32 mouse cellular contexts compared by ENCODE assay signal in genomic region chr6:17633819-17634218, GRCm38 (mm10). TPM values are rescaled to one million over a fixed set of nuclear protein-coding genes. Genes with fewer than 3 reads are reported as not detected.
DNase-seq lines count a peak whose midpoint lies in the region; ATAC-seq lines count a peak whose summit lies in the region.
"Had no signal": no experiment of that assay in that cellular context is flagged by ENCODE, and none has a peak within 500 bp of the region (broad histone marks: within the 10 kb centered on the region; RNA-seq: fewer than 3 reads in every experiment).

No protein-coding gene starts in this region.

- H3K4me3 ChIP-seq in macrophage (ENCODE audit: inconsistent target), result no peak overlapping the region
- no peak overlapping the region for H3K4me3 ChIP-seq in kidney, embryonic 15.5 days (replicated peaks)
- H3K4me3 ChIP-seq: embryonic facial prominence, embryonic 13.5 days; erythroblast, embryonic 14.5 days; forebrain, embryonic 12.5 days; heart, embryonic 13.5 days; hindbrain, embryonic 12.5 days; layer of hippocampus, adult 2 months; limb, embryonic 13.5 days; liver, embryonic 12.5 days; midbrain, embryonic 12.5 days; neural tube, embryonic 12.5 days; stomach, embryonic 15.5 days had no signal

- H3K27ac ChIP-seq in macrophage, result 0 out of 2 replicates have a peak overlapping the region, but pooled peaks have one; percentile 97
- H3K27ac ChIP-seq in kidney, embryonic 15.5 days, result no peak overlapping the region
- H3K27ac ChIP-seq: embryonic facial prominence, embryonic 13.5 days; forebrain, embryonic 12.5 days; heart, embryonic 13.5 days; hindbrain, embryonic 12.5 days; limb, embryonic 13.5 days; liver, embryonic 12.5 days; midbrain, embryonic 12.5 days; neural tube, embryonic 12.5 days; stomach, embryonic 15.5 days had no signal

- ATAC-seq in kidney, embryonic 15.5 days (replicated peaks; ENCODE audit: low FRiP score), result no peak
- ATAC-seq: liver, embryonic 12.5 days had no signal

- peaks cover 7% of the 10 kb centered on the region for H3K4me1 ChIP-seq in kidney, embryonic 15.5 days
- H3K4me1 ChIP-seq: stomach, embryonic 15.5 days had no signal

- 35% methylated on average over 3 of the region's 3 CpGs for WGBS in macrophage (ENCODE audit: missing documents)
- WGBS in kidney, embryonic 15.5 days, result 70% methylated on average over 3 of the region's 3 CpGs

- no peaks in the 10 kb centered on the region for H3K27me3 ChIP-seq in kidney, embryonic 15.5 days
- H3K27me3 ChIP-seq: embryonic facial prominence, embryonic 13.5 days; forebrain, embryonic 12.5 days; heart, embryonic 13.5 days; hindbrain, embryonic 12.5 days; limb, embryonic 13.5 days; liver, embryonic 12.5 days; midbrain, embryonic 12.5 days; neural tube, embryonic 12.5 days; stomach, embryonic 15.5 days had no signal

- peaks cover 14% of the 10 kb centered on the region for H3K79me2 ChIP-seq in macrophage (ENCODE audit: inconsistent target)

- DNase-seq in 3134 (ENCODE audit: extremely low read depth, insufficient read length, low spot score), result peak; percentile 37
- peak; percentile 55 for DNase-seq in CD4-positive helper T cell, adult 2 months (ENCODE audit: low read depth, low spot score)
- DNase-seq in NIH3T3 (ENCODE audit: low read depth), result peak; percentile 17
- DNase-seq in adrenal gland, postnatal 36 days, result no peak
- no peak for DNase-seq in lung, postnatal 14 days
- DNase-seq in heart, adult 18-20 months, result no peak
- DNase-seq: adrenal gland, postnatal 25 days; cerebellum, adult 11 months; cerebellum, postnatal 14 days; heart, postnatal 14 days; kidney, adult 9 months; kidney, postnatal 25 days; layer of hippocampus, postnatal 36 days; lung, adult 18-20 months; lung, postnatal 10 days; retina, postnatal 1 day; right cerebral cortex, postnatal 25 days; thymus, adult 2 months; thymus, postnatal 4 days had no signal

- no peaks in the 10 kb centered on the region for H3K9me3 ChIP-seq in kidney, embryonic 15.5 days (replicated peaks)
- H3K9me3 ChIP-seq: embryonic facial prominence, embryonic 13.5 days; forebrain, embryonic 12.5 days; heart, embryonic 13.5 days; hindbrain, embryonic 12.5 days; limb, embryonic 13.5 days; liver, embryonic 12.5 days; midbrain, embryonic 12.5 days; neural tube, embryonic 12.5 days; stomach, embryonic 15.5 days had no signal

- H3K4me2 ChIP-seq in kidney, embryonic 15.5 days, result no peak overlapping the region
- H3K4me2 ChIP-seq: embryonic facial prominence, embryonic 13.5 days; forebrain, embryonic 12.5 days; heart, embryonic 13.5 days; hindbrain, embryonic 12.5 days; limb, embryonic 13.5 days; liver, embryonic 12.5 days; midbrain, embryonic 12.5 days; neural tube, embryonic 12.5 days; stomach, embryonic 15.5 days had no signal

- no peak overlapping the region for H3K9ac ChIP-seq in kidney, embryonic 15.5 days
- H3K9ac ChIP-seq: embryonic facial prominence, embryonic 13.5 days; forebrain, embryonic 12.5 days; heart, embryonic 13.5 days; hindbrain, embryonic 12.5 days; limb, embryonic 13.5 days; liver, embryonic 12.5 days; midbrain, embryonic 12.5 days; neural tube, embryonic 12.5 days; stomach, embryonic 15.5 days had no signal

- H3K36me3 ChIP-seq in macrophage (ENCODE audit: inconsistent target), result no peaks in the 10 kb centered on the region
- no peaks in the 10 kb centered on the region for H3K36me3 ChIP-seq in kidney, embryonic 15.5 days
- H3K36me3 ChIP-seq: embryonic facial prominence, embryonic 13.5 days; forebrain, embryonic 12.5 days; heart, embryonic 13.5 days; hindbrain, embryonic 12.5 days; limb, embryonic 13.5 days; liver, embryonic 12.5 days; midbrain, embryonic 12.5 days; neural tube, embryonic 12.5 days; stomach, embryonic 15.5 days had no signal

RNA-seq across cellular contexts. Expression of gene Capza2, which starts 2.2 kb away (rescaled TPM):
- total RNA-seq in macrophage (2018; cell fraction: chromatin; rRNA removed), result 100 to 1,000 TPM; 169 to 585 (median 381) TPM
- total RNA-seq in macrophage (2018; cell fraction: cytosol; rRNA removed), result 100 to 1,000 TPM; 319 to 575 (median 479) TPM
- 100 to 1,000 TPM; 190 to 542 (median 371) TPM for total RNA-seq in macrophage (2018; cell fraction: nucleus; rRNA removed)
- 409 to 700 TPM (median 427 TPM) in 3 replicates for polyA plus RNA-seq in macrophage (2018)
- 100 to 1,000 TPM; 132 to 151 TPM for total RNA-seq in adrenal gland, postnatal 36 days (2021)
- 212 and 226 TPM in 2 replicates for polyA plus RNA-seq in kidney, embryonic 15.5 days (2015; fragmentation: Nextera tagmentation; extraction: Ambion mirVana)
- total RNA-seq in heart, adult 18-20 months (2021), result 100 to 1,000 TPM; 135 to 151 TPM

RNA-seq across cellular contexts. Expression of gene St7, which starts 58.9 kb away (rescaled TPM):
- total RNA-seq in macrophage (2018; cell fraction: chromatin; rRNA removed), result 10 to 100 TPM; 10.4 to 96.7 (median 23.7) TPM
- 10 to 100 TPM in 2 of 26 experiments, 1 to 10 TPM in 24; 4.4 to 19.0 (median 6.4) TPM for total RNA-seq in macrophage (2018; cell fraction: cytosol; rRNA removed)
- total RNA-seq in macrophage (2018; cell fraction: nucleus; rRNA removed), result 10 to 100 TPM; 11.1 to 78.2 (median 16.6) TPM
- 3.8 to 8.0 TPM (median 6.2 TPM) in 3 replicates for polyA plus RNA-seq in macrophage (2018)
- total RNA-seq in adrenal gland, postnatal 36 days (2021), result 10 to 100 TPM; 23.9 to 30.1 TPM
- 19.9 and 20.3 TPM in 2 replicates for polyA plus RNA-seq in kidney, embryonic 15.5 days (2015; fragmentation: Nextera tagmentation; extraction: Ambion mirVana)
- total RNA-seq in heart, adult 18-20 months (2021), result 10 to 100 TPM; 16.0 to 16.8 TPM

Comparison
In these comparisons a context has a peak if more than half of its experiments do, and no peak if none do; other contexts are left out.
1. DNase-seq: peak in 3134 (single experiment), CD4-positive helper T cell, adult 2 months (single experiment) and NIH3T3 (single experiment); none in adrenal gland, postnatal 36 days (0 of 2), lung, postnatal 14 days (single experiment) and heart, adult 18-20 months (0 of 2).